Mouse (Mus musculus) lung, embryonic 15.5 days (tissue): ENCODE results near the gene Brsk1. TPM values are rescaled to one million over a fixed set of nuclear protein-coding genes. Genes with fewer than 3 reads are reported as not detected.

Experiments
- ATAC-seq: fragments of 200-750 bp; cut with Nextera tagmentation; 2 replicates; pipeline ENCODE4 v1.8.0; 2017; ENCODE audit warnings: moderate number of reproducible peaks, borderline replicate concordance; ENCODE audit not compliant: low FRiP score, low TSS enrichment; ENCODE audit errors: extremely low read depth
- H3K27ac ChIP-seq: fragments of 300-500 bp; sonication (generic); 2 replicates; pipeline ENCODE4 v1.5.1; 2015; ENCODE audit warnings: moderate library complexity, mild to moderate bottlenecking, inconsistent platforms
- H3K27me3 ChIP-seq: fragments of 300-500 bp; sonication (generic); 2 replicates; pipeline ENCODE4 v1.6.1; 2015; ENCODE audit warnings: inconsistent platforms
- H3K36me3 ChIP-seq: fragments of 300-500 bp; sonication (generic); 2 replicates; pipeline ENCODE4 v1.6.1; 2015; ENCODE audit warnings: inconsistent platforms
- H3K4me1 ChIP-seq: fragments of 300-500 bp; sonication (generic); 2 replicates; pipeline ENCODE4 v1.6.1; 2015; ENCODE audit warnings: inconsistent platforms
- H3K4me2 ChIP-seq: fragments of 300-500 bp; sonication (generic); 2 replicates; pipeline ENCODE4 v1.6.1; 2015; ENCODE audit warnings: inconsistent platforms, mild to moderate bottlenecking, moderate library complexity
- H3K4me3 ChIP-seq: fragments of 300-500 bp; sonication (generic); 2 replicates; pipeline ENCODE4 v1.5.1; 2015; ENCODE audit warnings: mild to moderate bottlenecking, inconsistent platforms
- H3K9ac ChIP-seq: fragments of 300-500 bp; sonication (generic); 2 replicates; pipeline ENCODE4 v1.6.1; 2015; ENCODE audit warnings: inconsistent platforms
- H3K9me3 ChIP-seq: fragments of 300-500 bp; sonication (generic); 2 replicates; pipeline ENCODE4 v1.6.1; 2016; ENCODE audit warnings: inconsistent platforms
- WGBS: fragments of 180-500 bp; shearing (Covaris S2); methylation state at CpG from one replicate; pipeline ENCODE4 v1.1.7; 2015; 5-methylcytosine and 5-hydroxymethylcytosine counted together
- polyA plus RNA-seq: library from polyadenylated mRNA; unstranded; fragments of >200 nt; fragmentation: Nextera tagmentation; extraction: Ambion mirVana; gene quantifications from 2 replicates; pipeline ENCODE4 v1.2.1, GENCODE M21; 2015

Gene Brsk1
- 0.87 and 1.1 TPM in 2 replicates for polyA plus RNA-seq

DNA sequence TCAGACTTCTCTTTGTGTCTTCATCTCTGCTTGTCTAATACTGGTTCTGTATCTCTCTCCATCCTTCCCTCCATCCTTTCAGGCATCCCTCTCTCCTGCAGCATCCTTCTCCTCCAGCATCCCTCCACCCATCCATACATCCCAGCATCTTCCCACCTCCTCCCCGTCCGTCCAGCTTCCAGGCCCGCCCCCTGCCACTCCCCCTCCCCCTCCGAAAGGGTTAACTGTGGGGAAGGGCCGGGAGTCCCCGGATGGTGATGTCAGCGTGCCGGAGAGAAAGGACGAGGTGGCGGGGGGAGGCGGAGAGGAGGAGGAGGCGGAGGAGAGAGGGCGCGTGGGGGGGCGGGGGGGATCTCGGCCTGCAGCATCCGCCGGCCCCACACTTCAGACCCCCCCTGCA lies at the start of gene Brsk1:
Brsk1 (plus strand) TSS at position 218 of the 400 bp plus-strand sequence.
- Histone ChIP-seq H3K27me3 (no peaks in the 10 kb centered on the region), H3K4me2 (peak within 1 kb of the TSS; percentile 93), H3K4me1 (peaks cover 9% of the 10 kb centered on the region; the same call in 1 of the 2 replicates), H3K4me3 (peak within 1 kb of the TSS; percentile 77), H3K27ac (peak within 1 kb of the TSS; percentile 74), H3K36me3 (peaks cover 25% of the 10 kb centered on the region), H3K9ac (peak within 1 kb of the TSS; percentile 92), H3K9me3 (no peaks in the 10 kb centered on the region)
- WGBS, result 0% methylated on average over 8 of the region's 18 CpGs
- peak; percentile 74 for ATAC-seq

DNA sequence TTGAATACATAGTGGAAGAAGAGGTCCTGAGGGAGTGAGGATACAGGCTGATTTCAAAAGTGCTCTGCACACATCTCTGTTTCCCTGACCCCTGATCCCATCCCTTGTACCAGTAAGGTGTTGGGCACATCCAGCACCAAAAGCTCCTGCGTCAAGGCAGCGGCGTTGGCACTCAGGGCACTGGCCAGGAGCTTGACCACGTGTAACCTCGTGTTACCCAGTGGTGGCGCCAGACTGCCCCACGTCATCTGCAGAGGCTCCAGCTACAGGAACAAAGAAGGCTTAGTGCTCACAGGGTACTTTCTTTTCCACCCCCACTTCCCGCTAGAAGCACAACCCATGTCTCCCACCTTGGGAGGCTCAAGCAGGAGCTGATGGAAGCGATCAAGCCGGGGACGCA lies 49.2 kb upstream of the Brsk1 start:
- Histone ChIP-seq H3K27ac (no peak overlapping the region), H3K4me3 (no peak overlapping the region), H3K27me3 (no peaks in the 10 kb centered on the region), H3K4me1 (no peaks in the 10 kb centered on the region), H3K9ac (no peak overlapping the region), H3K4me2 (no peak overlapping the region), H3K36me3 (peaks cover 84% of the 10 kb centered on the region), H3K9me3 (no peaks in the 10 kb centered on the region)
- 80% methylated on average over 11 of the region's 11 CpGs for WGBS
- no peak for ATAC-seq

DNA sequence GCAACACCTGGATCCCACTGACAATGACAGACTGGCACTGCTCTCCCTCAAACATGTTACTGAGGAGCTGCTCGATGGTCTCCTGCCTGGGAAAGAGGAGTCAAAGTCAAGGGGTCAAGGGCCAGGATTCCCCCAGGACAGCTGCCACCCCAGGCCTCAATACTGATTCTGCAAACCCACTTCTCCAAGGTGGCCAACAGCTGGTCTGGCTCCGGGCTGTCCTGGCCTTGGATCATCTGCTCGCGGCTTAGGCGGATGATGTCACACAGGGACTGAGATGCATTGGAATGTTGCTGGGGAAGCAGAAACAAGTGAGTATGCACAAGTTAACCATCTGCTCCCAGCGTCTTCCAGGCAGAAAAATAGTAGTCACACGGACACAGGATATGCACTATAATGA lies 48.4 kb upstream of the Brsk1 start:
- no peak for ATAC-seq
- 85% methylated on average over 7 of the region's 7 CpGs for WGBS
- Histone ChIP-seq H3K9me3 (no peaks in the 10 kb centered on the region), H3K27ac (no peak overlapping the region), H3K9ac (no peak overlapping the region), H3K36me3 (peaks cover 84% of the 10 kb centered on the region), H3K4me3 (no peak overlapping the region), H3K4me2 (no peak overlapping the region), H3K27me3 (no peaks in the 10 kb centered on the region), H3K4me1 (no peaks in the 10 kb centered on the region)

DNA sequence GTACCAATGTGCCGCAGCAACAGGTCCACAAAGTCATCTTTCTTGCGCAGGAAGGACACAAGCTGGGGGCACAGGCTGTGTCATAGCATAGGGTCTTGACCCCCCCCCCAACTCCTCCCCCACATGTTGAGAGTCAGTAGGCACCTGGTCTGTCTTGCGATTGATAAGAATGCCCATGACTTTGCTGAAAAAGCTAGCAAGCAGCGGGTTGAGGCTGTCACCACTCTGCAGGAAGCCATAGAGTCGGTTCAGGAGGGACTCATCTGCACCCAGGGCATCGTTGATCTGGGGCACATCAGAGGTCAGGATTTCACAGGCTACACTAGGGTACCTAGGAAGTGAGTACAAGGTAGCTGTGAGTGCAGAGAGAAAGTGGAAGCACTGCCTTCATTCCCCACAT lies 47.2 kb upstream of the Brsk1 start:
- Histone ChIP-seq H3K27ac (no peak overlapping the region), H3K36me3 (peaks cover 75% of the 10 kb centered on the region), H3K9ac (no peak overlapping the region), H3K4me3 (no peak overlapping the region), H3K4me1 (no peaks in the 10 kb centered on the region), H3K4me2 (no peak overlapping the region), H3K27me3 (no peaks in the 10 kb centered on the region), H3K9me3 (no peaks in the 10 kb centered on the region)
- 90% methylated on average over 6 of the region's 6 CpGs for WGBS
- ATAC-seq, result no peak

DNA sequence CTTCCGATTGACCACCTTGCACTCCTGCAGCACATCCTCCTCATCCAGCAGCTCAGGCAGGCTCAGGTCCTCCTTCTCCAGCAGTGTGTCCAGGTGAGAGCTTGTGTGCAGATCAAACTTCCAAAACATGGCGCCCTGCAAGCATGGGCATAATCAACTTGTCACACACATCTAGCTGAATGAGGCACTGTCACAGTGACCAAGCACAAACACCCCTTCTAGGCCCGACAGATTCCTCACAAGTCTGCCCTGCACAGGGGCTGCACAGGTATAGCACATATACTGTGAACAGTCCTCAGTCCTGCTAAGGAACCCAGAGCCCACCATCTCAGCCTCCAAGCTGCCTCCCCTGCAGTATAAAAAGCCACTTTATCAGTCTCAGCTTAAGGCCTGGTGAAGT lies 43.6 kb upstream of the Brsk1 start:
- Histone ChIP-seq H3K4me3 (no peak overlapping the region), H3K4me1 (no peaks in the 10 kb centered on the region), H3K27ac (0 out of 2 replicates have a peak overlapping the region, but pooled peaks have one; percentile 4), H3K9me3 (no peaks in the 10 kb centered on the region), H3K9ac (no peak overlapping the region), H3K36me3 (peaks cover 49% of the 10 kb centered on the region), H3K4me2 (no peak overlapping the region), H3K27me3 (no peaks in the 10 kb centered on the region)
- ATAC-seq, result no peak
- 84% methylated on average over 3 of the region's 3 CpGs for WGBS

DNA sequence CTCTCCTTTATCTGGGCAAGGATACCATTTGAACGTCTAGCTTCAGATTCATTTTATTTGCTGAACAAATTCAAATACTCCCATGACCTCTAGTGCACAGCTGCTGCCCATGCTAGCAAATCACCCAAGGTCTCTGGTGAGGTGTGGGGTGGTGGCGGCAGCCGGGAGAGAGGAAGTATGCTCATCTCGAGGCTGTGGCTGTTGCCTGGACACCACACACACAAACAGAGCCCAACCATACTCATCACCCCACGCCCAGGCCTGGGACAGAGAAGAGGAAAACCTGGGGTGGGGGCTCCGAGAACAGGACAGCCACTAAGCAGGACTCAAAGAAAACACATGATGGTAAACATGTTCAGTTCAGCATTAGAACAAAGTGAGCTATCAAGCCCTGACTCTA lies 43.1 kb upstream of the Brsk1 start:
- H3K9ac ChIP-seq, result no peak overlapping the region
- WGBS, result 41% methylated on average over 6 of the region's 6 CpGs
- H3K4me1 ChIP-seq, result no peaks in the 10 kb centered on the region
- H3K36me3 ChIP-seq, result peaks cover 44% of the 10 kb centered on the region
- no peak for ATAC-seq
- H3K4me2 ChIP-seq, result no peak overlapping the region
- H3K4me3 ChIP-seq, result no peak overlapping the region
- no peaks in the 10 kb centered on the region for H3K27me3 ChIP-seq
- H3K9me3 ChIP-seq, result no peaks in the 10 kb centered on the region
- no peak overlapping the region for H3K27ac ChIP-seq

DNA sequence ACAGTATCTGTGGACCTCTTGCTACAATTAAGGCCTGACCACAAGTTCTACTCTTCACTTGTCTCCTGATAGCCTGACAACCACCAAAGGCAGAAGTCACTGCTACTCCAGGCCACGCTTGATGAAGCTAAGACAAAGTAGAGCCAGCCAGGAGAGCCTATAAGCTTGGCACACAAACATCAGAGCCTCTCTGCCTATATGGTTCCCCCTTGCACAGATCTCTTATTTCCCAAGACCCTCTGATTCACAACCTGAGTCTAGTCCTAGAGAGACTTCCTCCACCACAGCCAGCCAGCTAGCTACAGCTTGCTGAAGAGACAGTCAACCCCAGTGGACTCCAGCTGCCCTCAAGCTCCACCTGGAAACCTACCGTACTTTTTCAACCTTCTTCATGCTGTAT lies 42.4 kb upstream of the Brsk1 start:
- WGBS, result 81% methylated on average over 2 of the region's 2 CpGs

DNA sequence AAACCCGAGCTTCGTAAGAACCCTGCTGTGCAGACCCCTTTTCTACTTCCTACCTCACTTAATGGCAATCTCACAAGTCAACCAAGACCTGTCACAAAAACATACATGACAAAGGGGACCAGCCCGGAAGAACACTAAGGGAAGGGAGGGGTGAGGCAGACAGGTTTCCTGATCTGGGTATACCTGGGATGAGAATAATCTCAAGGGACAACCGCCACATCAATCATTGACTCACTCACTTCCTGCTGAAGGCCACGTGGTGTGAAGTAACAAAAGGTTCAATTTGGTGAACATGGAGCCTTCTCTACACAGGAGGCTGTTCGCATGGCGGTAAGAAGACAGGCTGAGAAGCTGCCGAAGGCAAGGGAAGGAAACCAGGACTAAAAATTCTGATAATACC lies 38.8 kb upstream of the Brsk1 start:
- Histone ChIP-seq H3K9me3 (no peaks in the 10 kb centered on the region), H3K27ac (no peak overlapping the region), H3K36me3 (peaks cover 5% of the 10 kb centered on the region; the same call in 1 of the 2 replicates), H3K4me3 (no peak overlapping the region), H3K4me1 (peaks cover 22% of the 10 kb centered on the region), H3K27me3 (no peaks in the 10 kb centered on the region), H3K4me2 (no peak overlapping the region), H3K9ac (no peak overlapping the region)
- 68% methylated on average over 8 of the region's 8 CpGs for WGBS
- ATAC-seq, result no peak; the same call in 1 of the 2 replicates

More for the DNA sequence above, 42.4 kb upstream of the Brsk1 start:
- Histone ChIP-seq H3K4me3 (no peak overlapping the region), H3K27ac (no peak overlapping the region), H3K4me2 (no peak overlapping the region), H3K27me3 (no peaks in the 10 kb centered on the region), H3K9me3 (no peaks in the 10 kb centered on the region), H3K4me1 (no peaks in the 10 kb centered on the region), H3K36me3 (peaks cover 39% of the 10 kb centered on the region), H3K9ac (no peak overlapping the region)
- ATAC-seq, result no peak

DNA sequence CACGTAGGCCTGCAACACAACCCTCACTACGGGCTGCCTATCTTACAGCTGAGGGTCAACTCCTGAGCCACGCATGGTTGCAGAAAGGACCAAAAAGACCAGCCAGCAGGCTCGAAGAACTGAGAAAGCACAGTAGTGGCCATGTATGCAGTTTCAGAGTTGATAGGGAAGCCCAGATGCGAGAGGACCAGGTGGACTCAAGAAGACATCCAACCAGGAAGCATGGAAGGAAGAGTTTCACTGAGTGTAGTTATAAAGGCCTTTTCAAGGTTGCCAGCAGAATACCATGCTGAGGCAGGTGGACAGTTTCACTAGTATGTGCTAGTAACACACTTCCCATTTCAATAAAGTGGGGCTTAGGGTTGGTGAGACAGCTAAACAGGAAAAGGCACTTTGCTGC lies 37.7 kb upstream of the Brsk1 start:
- Histone ChIP-seq H3K27ac (no peak overlapping the region), H3K4me3 (no peak overlapping the region), H3K4me1 (peaks cover 33% of the 10 kb centered on the region), H3K4me2 (no peak overlapping the region), H3K36me3 (0 out of 2 replicates have a peak, but pooled peaks cover 4% of the 10 kb centered on the region), H3K9ac (no peak overlapping the region), H3K9me3 (no peaks in the 10 kb centered on the region), H3K27me3 (no peaks in the 10 kb centered on the region)
- no peak for ATAC-seq
- WGBS, result 77% methylated on average over 5 of the region's 5 CpGs

DNA sequence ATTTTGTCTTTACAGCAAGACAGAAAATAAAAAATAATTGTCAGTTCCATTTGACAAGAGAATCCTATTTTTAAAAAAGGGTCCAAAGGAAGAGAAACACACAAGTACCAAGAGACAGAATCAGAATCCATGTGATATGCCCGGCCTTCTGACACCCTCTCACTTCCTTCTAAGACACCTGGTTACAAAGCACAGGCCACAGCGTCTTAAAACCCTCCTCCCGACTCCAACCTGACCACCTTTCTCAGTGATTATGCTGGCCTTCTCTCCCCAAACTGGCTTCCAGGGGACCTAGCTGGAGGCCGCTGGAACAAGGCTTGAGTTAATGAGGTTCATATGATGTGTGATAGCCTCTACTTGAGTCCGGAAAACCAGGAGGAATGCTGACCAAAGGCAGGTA lies 37.1 kb upstream of the Brsk1 start:
- H3K9me3 ChIP-seq, result no peaks in the 10 kb centered on the region
- H3K27ac ChIP-seq, result no peak overlapping the region
- WGBS, result 73% methylated on average over 5 of the region's 5 CpGs
- H3K4me1 ChIP-seq, result peaks cover 37% of the 10 kb centered on the region
- no peak for ATAC-seq
- H3K4me3 ChIP-seq, result no peak overlapping the region
- 0 out of 2 replicates have a peak, but pooled peaks cover 4% of the 10 kb centered on the region for H3K36me3 ChIP-seq
- no peak overlapping the region for H3K4me2 ChIP-seq
- no peak overlapping the region for H3K9ac ChIP-seq
- H3K27me3 ChIP-seq, result no peaks in the 10 kb centered on the region

DNA sequence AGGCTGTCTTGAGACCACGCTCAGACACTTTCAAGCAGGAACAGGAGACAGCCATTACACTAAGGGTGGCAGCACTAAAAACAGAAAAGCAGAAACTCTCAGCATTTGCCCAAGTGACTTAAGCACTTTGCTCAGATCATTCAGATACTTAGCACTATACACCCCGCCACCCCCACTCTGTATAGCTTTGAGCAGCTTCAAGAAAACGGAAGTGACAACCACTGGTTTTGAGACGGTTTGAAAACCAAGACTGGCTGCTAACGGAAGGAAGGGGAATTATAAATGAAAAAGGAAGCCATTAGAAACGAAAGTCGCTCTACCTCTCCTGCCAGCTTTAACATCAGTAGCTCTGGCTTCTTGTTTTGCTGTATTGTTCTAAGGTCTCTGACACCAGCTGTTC lies 36.6 kb upstream of the Brsk1 start:
- Histone ChIP-seq H3K9me3 (no peaks in the 10 kb centered on the region), H3K27ac (0 out of 2 replicates have a peak overlapping the region, but pooled peaks have one; percentile 21), H3K4me3 (no peak overlapping the region), H3K4me1 (peaks cover 37% of the 10 kb centered on the region), H3K9ac (no peak overlapping the region), H3K4me2 (no peak overlapping the region), H3K27me3 (no peaks in the 10 kb centered on the region), H3K36me3 (0 out of 2 replicates have a peak, but pooled peaks cover 4% of the 10 kb centered on the region)
- WGBS, result 69% methylated on average over 7 of the region's 7 CpGs
- no peak for ATAC-seq

DNA sequence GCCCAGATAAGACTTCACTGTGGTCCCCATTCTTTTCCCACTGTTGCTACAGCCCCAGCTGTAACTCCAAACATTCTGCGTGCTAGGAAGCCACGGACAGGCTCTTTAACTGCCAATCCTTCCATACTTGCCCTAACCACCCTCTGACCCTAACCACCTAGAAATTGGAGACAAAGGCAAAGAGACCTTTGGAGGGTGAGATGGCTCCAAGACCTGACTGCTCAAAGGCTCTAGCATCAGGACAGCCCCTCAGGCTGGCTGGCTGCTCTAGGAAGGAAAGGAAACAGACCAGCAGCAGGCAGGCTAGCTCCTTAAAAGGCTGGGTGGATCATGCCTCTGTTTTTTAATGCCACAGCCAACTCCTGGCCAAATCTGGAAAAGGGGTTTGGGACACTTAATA lies 36.2 kb upstream of the Brsk1 start:
- no peak overlapping the region for H3K4me2 ChIP-seq
- no peak for ATAC-seq
- H3K4me1 ChIP-seq, result peaks cover 37% of the 10 kb centered on the region
- H3K36me3 ChIP-seq, result 0 out of 2 replicates have a peak, but pooled peaks cover 4% of the 10 kb centered on the region
- WGBS, result 91% methylated on average over 2 of the region's 2 CpGs
- H3K9me3 ChIP-seq, result no peaks in the 10 kb centered on the region
- 0 out of 2 replicates have a peak overlapping the region, but pooled peaks have one; percentile 21 for H3K27ac ChIP-seq
- no peak overlapping the region for H3K4me3 ChIP-seq
- no peaks in the 10 kb centered on the region for H3K27me3 ChIP-seq
- no peak overlapping the region for H3K9ac ChIP-seq

DNA sequence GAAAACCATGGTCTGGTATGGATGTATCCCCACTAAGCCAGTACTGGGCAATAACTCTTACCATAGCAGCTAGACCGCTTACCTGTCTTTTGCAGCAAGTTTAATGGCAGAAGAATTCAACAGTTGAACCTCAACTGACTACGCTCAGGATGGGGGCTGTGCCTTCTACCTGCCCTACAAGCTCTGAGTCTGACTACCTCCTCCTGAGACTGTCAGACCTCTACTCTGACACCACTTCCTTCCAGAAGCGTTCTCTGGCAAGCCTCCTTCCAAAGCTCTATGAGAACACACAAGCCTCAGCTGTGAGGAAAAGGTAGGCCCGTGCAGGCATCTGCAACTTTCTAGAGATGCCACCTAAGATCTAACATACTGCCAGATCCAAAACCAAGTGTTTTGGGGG lies 35.0 kb upstream of the Brsk1 start:
- peaks cover 47% of the 10 kb centered on the region for H3K4me1 ChIP-seq
- H3K27ac ChIP-seq, result no peak overlapping the region
- ATAC-seq, result no peak

More for the DNA sequence above, 35.0 kb upstream of the Brsk1 start:
- Histone ChIP-seq H3K27me3 (no peaks in the 10 kb centered on the region), H3K4me3 (no peak overlapping the region), H3K9ac (no peak overlapping the region), H3K9me3 (no peaks in the 10 kb centered on the region), H3K36me3 (0 out of 2 replicates have a peak, but pooled peaks cover 4% of the 10 kb centered on the region), H3K4me2 (no peak overlapping the region)
- WGBS, result 83% methylated on average over 4 of the region's 4 CpGs
